Mouse (Mus musculus) lung, postnatal 0 days (tissue): ENCODE measurements around the gene Nudcd3.

Experiments
- CTCF ChIP-seq: IDR thresholded peaks from 2 replicates; pipeline ENCODE4 v1.5.1; 2016; ENCODE audit warnings: antibody characterized with exemption, mild to moderate bottlenecking
- EP300 ChIP-seq: IDR thresholded peaks from 2 replicates; pipeline ENCODE4 v1.6.1; 2016; ENCODE audit warnings: antibody characterized with exemption, mild to moderate bottlenecking, control low read depth

GRCm38 (mm10) chr11:6064215-6065045 lies 135.8 kb downstream of the Nudcd3 start:
- TF ChIP-seq CTCF: no peak
- no peak for TF ChIP-seq EP300
